In genomic region chr10:77440841-77441755, GRCm38 (mm10) we compare ENCODE assay signal across 9 mouse cellular contexts. TPM values are rescaled to one million over a fixed set of nuclear protein-coding genes. Genes with fewer than 3 reads are reported as not detected.
DNase-seq lines count a peak whose midpoint lies in the region; ATAC-seq lines count a peak whose summit lies in the region.
"Had no signal": no experiment of that assay in that cellular context is flagged by ENCODE, and none has a peak within 500 bp of the region (broad histone marks: within the 10 kb centered on the region; RNA-seq: fewer than 3 reads in every experiment).

No protein-coding gene starts in this region.

- 71% methylated on average over 19 of the region's 19 CpGs for WGBS in forebrain, embryonic 11.5 days

- no peak overlapping the region for H3K9ac ChIP-seq in forebrain, embryonic 11.5 days (ENCODE audit: low read length)
- H3K9ac ChIP-seq: liver, embryonic 14.5 days had no signal

- no peaks in the 10 kb centered on the region for H3K27me3 ChIP-seq in forebrain, embryonic 11.5 days (ENCODE audit: control insufficient read depth, insufficient read depth, low read length)

- H3K4me1 ChIP-seq in forebrain, embryonic 11.5 days (replicated peaks; ENCODE audit: control insufficient read depth, insufficient read depth, low read length) = no peaks in the 10 kb centered on the region

- H3K4me2 ChIP-seq in forebrain, embryonic 11.5 days (ENCODE audit: low read depth, low read length, severe bottlenecking) = no peak overlapping the region

- no peak overlapping the region for H3K4me3 ChIP-seq in forebrain, embryonic 11.5 days (ENCODE audit: low read depth, low read length)

- no peak for ATAC-seq in forebrain, embryonic 11.5 days (replicated peaks; ENCODE audit: low FRiP score)
- no peak for ATAC-seq in CD4-positive, CD25-positive, alpha-beta regulatory T cell, adult 4 months

- H3K9me3 ChIP-seq in forebrain, embryonic 11.5 days (ENCODE audit: control insufficient read depth, low read length) = no peaks in the 10 kb centered on the region; the same call in 1 of the 2 replicates

- H3K27ac ChIP-seq in forebrain, embryonic 11.5 days (ENCODE audit: low read depth, low read length) = no peak overlapping the region
- H3K27ac ChIP-seq: liver, embryonic 14.5 days had no signal

- no peaks in the 10 kb centered on the region for H3K36me3 ChIP-seq in forebrain, embryonic 11.5 days (ENCODE audit: control insufficient read depth, insufficient read depth, low read length)

- peak; percentile 87 for DNase-seq in gastrocnemius, adult 18-20 months (ENCODE audit: low spot score)
- DNase-seq in gastrocnemius, postnatal 10 days = no peak
- peak; percentile 85 for DNase-seq in gastrocnemius, postnatal 25 days
- DNase-seq in kidney, adult 18-20 months = peak; percentile 50
- DNase-seq in lung, postnatal 14 days = peak; percentile 68
- DNase-seq in forebrain, embryonic 11.5 days (ENCODE audit: low spot score) = no peak
- no peak for DNase-seq in layer of hippocampus, postnatal 25 days (ENCODE audit: extremely low spot score in 1 of 2, low spot score in 1 of 2)

RNA-seq across cellular contexts. Expression of gene Adarb1, which starts 23.0 kb away (rescaled TPM):
- total RNA-seq in gastrocnemius, adult 18-20 months (2021) = 1 to 10 TPM; 5.5 to 5.8 TPM
- total RNA-seq in gastrocnemius, postnatal 10 days (2021) = 1 to 10 TPM; 7.5 to 9.2 TPM
- 1 to 10 TPM; 7.1 to 9.3 TPM for total RNA-seq in gastrocnemius, postnatal 25 days (2021)
- 6.2 TPM in 2 replicates for polyA plus RNA-seq in forebrain, embryonic 11.5 days (2014; fragmentation: Nextera tagmentation; extraction: Ambion mirVana)
- polyA plus RNA-seq in CD4-positive, CD25-positive, alpha-beta regulatory T cell, adult 4 months (2017; shearing (Covaris generic)) = 1 to 10 TPM in 1 of 2 experiments, under 1 TPM in 1; 0.74 to 1.2 TPM
- total RNA-seq in layer of hippocampus, postnatal 25 days (2021) = 100 to 1,000 TPM; 103 to 104 TPM

Comparison
In these comparisons a context has a peak if more than half of its experiments do, and no peak if none do; other contexts are left out.
1. DNase-seq: peak in gastrocnemius, adult 18-20 months (single experiment), gastrocnemius, postnatal 25 days (single experiment), kidney, adult 18-20 months (single experiment) and lung, postnatal 14 days (single experiment); none in gastrocnemius, postnatal 10 days (single experiment), forebrain, embryonic 11.5 days (single experiment) and layer of hippocampus, postnatal 25 days (0 of 2).
2. RNA of gene Adarb1, which starts 23.0 kb away (total RNA-seq): 103 to 104 TPM in layer of hippocampus, postnatal 25 days; 7.1 to 9.3 TPM in gastrocnemius, postnatal 25 days, 7.5 to 9.2 TPM in gastrocnemius, postnatal 10 days and 5.5 to 5.8 TPM in gastrocnemius, adult 18-20 months; every median in the first group is over 10 times any median in the second.